Mouse (Mus musculus): ENCODE data around the gene Pabpc4.
"Not testable (repeated sequence)": the region's sequence is repeated elsewhere in the genome, so short reads cannot be mapped to it uniquely, and the experiment has no call there.

The Pabpc4 gene

GRCm38 (mm10) chr4:123247147-123247880 is 14.8 kb upstream of the Pabpc4 start:
- DNase-seq (ENCODE audit: low read depth, low spot score), result no peak

- DNase-seq (ENCODE audit: low read depth, low spot score), result no peak
Observed at GRCm38 (mm10) chr4:123248971-123249567, 13.1 kb upstream of the Pabpc4 start.

- DNase-seq (ENCODE audit: low read depth, low spot score), result no peak
Observed at GRCm38 (mm10) chr4:123252214-123252613, 9.9 kb upstream of the Pabpc4 start.

- DNase-seq (ENCODE audit: low read depth, low spot score), result peak; percentile 68
Observed at GRCm38 (mm10) chr4:123254617-123255016, 7.5 kb upstream of the Pabpc4 start.

- no peak for DNase-seq (ENCODE audit: low read depth, low spot score)
Observed at GRCm38 (mm10) chr4:123260071-123260746, 1.9 kb upstream of the Pabpc4 start.

GRCm38 (mm10) chr4:123271063-123271462 is 8.9 kb downstream of the Pabpc4 start:
- peak; percentile 34 for DNase-seq (ENCODE audit: low read depth, low spot score)

GRCm38 (mm10) chr4:123280117-123280516 is 18.0 kb downstream of the Pabpc4 start:
- DNase-seq (ENCODE audit: low read depth, low spot score), result no peak

GRCm38 (mm10) chr4:123282500-123282899 is 20.3 kb downstream of the Pabpc4 start:
- peak; percentile 95 for DNase-seq (ENCODE audit: low read depth, low spot score)

- not testable (repeated sequence) for DNase-seq (ENCODE audit: low read depth, low spot score)
Observed at GRCm38 (mm10) chr4:123282915-123283674, 20.9 kb downstream of the Pabpc4 start.

- DNase-seq (ENCODE audit: low read depth, low spot score), result peak; percentile 38
Observed at GRCm38 (mm10) chr4:123283675-123284064, 21.5 kb downstream of the Pabpc4 start.

GRCm38 (mm10) chr4:123284731-123285624 is 22.8 kb downstream of the Pabpc4 start:
- no peak for DNase-seq (ENCODE audit: low read depth, low spot score)

GRCm38 (mm10) chr4:123286790-123287189 is 24.6 kb downstream of the Pabpc4 start:
- DNase-seq (ENCODE audit: low read depth, low spot score), result no peak

- no peak for DNase-seq (ENCODE audit: low read depth, low spot score)
Observed at GRCm38 (mm10) chr4:123289038-123289437, 26.9 kb downstream of the Pabpc4 start.

GRCm38 (mm10) chr4:123292390-123292789 is 30.2 kb downstream of the Pabpc4 start:
- DNase-seq (ENCODE audit: low read depth, low spot score), result no peak

- no peak for DNase-seq (ENCODE audit: low read depth, low spot score)
Observed at GRCm38 (mm10) chr4:123292989-123293388, 30.8 kb downstream of the Pabpc4 start.

GRCm38 (mm10) chr4:123293661-123294443 is 31.7 kb downstream of the Pabpc4 start:
- DNase-seq (ENCODE audit: low read depth, low spot score), result no peak

- DNase-seq (ENCODE audit: low read depth, low spot score), result not testable (repeated sequence)
Observed at GRCm38 (mm10) chr4:123295026-123295425, 32.9 kb downstream of the Pabpc4 start.

GRCm38 (mm10) chr4:123295516-123296147 is 33.5 kb downstream of the Pabpc4 start:
- DNase-seq (ENCODE audit: low read depth, low spot score), result no peak

GRCm38 (mm10) chr4:123296148-123296534 is 34.0 kb downstream of the Pabpc4 start:
- DNase-seq (ENCODE audit: low read depth, low spot score), result no peak
